11 mouse cellular contexts compared by ENCODE assay signal in genomic region chr6:89006997-89007396, GRCm38 (mm10).
A peak's percentile ranks its signal among the peaks of the same experiment; 100 is the strongest.
DNase-seq lines count a peak whose midpoint lies in the region; ATAC-seq and TF ChIP-seq lines count a peak whose summit lies in the region.
"Had no signal": no experiment of that assay in that cellular context is flagged by ENCODE, and none has a peak within 500 bp of the region (broad histone marks: within the 10 kb centered on the region; RNA-seq: fewer than 3 reads in every experiment).

No protein-coding gene starts in this region.

- H3K4me3 ChIP-seq in lung, embryonic 14.5 days (ENCODE audit: low read depth, low read length): no peak overlapping the region
- H3K4me3 ChIP-seq in lung, adult 2 months (replicated peaks; ENCODE audit: extremely low read depth, low read depth, low read length): no peak overlapping the region
- no peak overlapping the region for H3K4me3 ChIP-seq in embryonic facial prominence, embryonic 11.5 days (ENCODE audit: low read depth, low read length)
- no peak overlapping the region for H3K4me3 ChIP-seq in hindbrain, embryonic 15.5 days
- H3K4me3 ChIP-seq: liver, embryonic 12.5 days; myocyte had no signal

- no peak overlapping the region for H3K9ac ChIP-seq in lung, embryonic 14.5 days
- 0 out of 2 replicates have a peak overlapping the region, but pooled peaks have one; percentile 10 for H3K9ac ChIP-seq in embryonic facial prominence, embryonic 11.5 days (replicated peaks; ENCODE audit: low read length)
- no peak overlapping the region for H3K9ac ChIP-seq in hindbrain, embryonic 15.5 days
- H3K9ac ChIP-seq: liver, embryonic 12.5 days had no signal

- no peaks in the 10 kb centered on the region for H3K9me3 ChIP-seq in lung, embryonic 14.5 days (ENCODE audit: low read depth, low read length)
- no peaks in the 10 kb centered on the region for H3K9me3 ChIP-seq in embryonic facial prominence, embryonic 11.5 days (replicated peaks; ENCODE audit: control insufficient read depth, low read length)
- no peaks in the 10 kb centered on the region for H3K9me3 ChIP-seq in hindbrain, embryonic 15.5 days
- H3K9me3 ChIP-seq: liver, embryonic 12.5 days had no signal

- peaks cover 22% of the 10 kb centered on the region for H3K4me1 ChIP-seq in lung, embryonic 14.5 days (ENCODE audit: insufficient read depth)
- peaks cover 14% of the 10 kb centered on the region for H3K4me1 ChIP-seq in lung, adult 2 months (ENCODE audit: control insufficient read depth, insufficient read depth, low read length)
- no peaks in the 10 kb centered on the region; the same call in 1 of the 2 replicates for H3K4me1 ChIP-seq in embryonic facial prominence, embryonic 11.5 days (ENCODE audit: control insufficient read depth, insufficient read depth, low read length)
- H3K4me1 ChIP-seq in hindbrain, embryonic 15.5 days (replicated peaks): peaks cover 30% of the 10 kb centered on the region

- H3K4me2 ChIP-seq in lung, embryonic 14.5 days: no peak overlapping the region
- 0 out of 2 replicates have a peak overlapping the region, but pooled peaks have one; percentile 4 for H3K4me2 ChIP-seq in embryonic facial prominence, embryonic 11.5 days (ENCODE audit: low read depth, low read length)
- peak overlapping the region; percentile 38 for H3K4me2 ChIP-seq in hindbrain, embryonic 15.5 days
- H3K4me2 ChIP-seq: liver, embryonic 12.5 days had no signal

- no peak overlapping the region for H3K27ac ChIP-seq in lung, embryonic 14.5 days (ENCODE audit: low read depth)
- H3K27ac ChIP-seq in embryonic facial prominence, embryonic 11.5 days (replicated peaks; ENCODE audit: low read depth, low read length): no peak overlapping the region
- H3K27ac ChIP-seq in hindbrain, embryonic 15.5 days (replicated peaks): no peak overlapping the region
- H3K27ac ChIP-seq: liver, embryonic 12.5 days had no signal

- WGBS in lung, embryonic 14.5 days: 46% methylated on average over 17 of the region's 17 CpGs
- 58% methylated on average over 17 of the region's 17 CpGs for WGBS in lung, adult 2 months
- WGBS in embryonic facial prominence, embryonic 11.5 days: 33% methylated on average over 17 of the region's 17 CpGs
- 18% methylated on average over 17 of the region's 17 CpGs for WGBS in hindbrain, embryonic 15.5 days

- no peak for TF ChIP-seq POLR2A in lung, adult 2 months (IDR thresholded peaks at IDR 0.05; ENCODE audit: borderline replicate concordance, extremely low read depth, low read depth, low read length)

- ATAC-seq in lung, embryonic 14.5 days (ENCODE audit: insufficient read depth): no peak
- ATAC-seq in embryonic facial prominence, embryonic 11.5 days (replicated peaks; ENCODE audit: insufficient number of reproducible peaks, low FRiP score, low TSS enrichment, low read depth): no peak; the same call in 1 of the 2 replicates
- ATAC-seq in hindbrain, embryonic 15.5 days (ENCODE audit: low FRiP score, low read depth): no peak
- ATAC-seq in cerebellum, adult (ENCODE audit: insufficient number of reproducible peaks, low FRiP score, low TSS enrichment): no peak
- ATAC-seq: liver, embryonic 12.5 days had no signal

- no peaks in the 10 kb centered on the region for H3K36me3 ChIP-seq in lung, embryonic 14.5 days (ENCODE audit: insufficient read depth)
- no peaks in the 10 kb centered on the region for H3K36me3 ChIP-seq in embryonic facial prominence, embryonic 11.5 days (replicated peaks; ENCODE audit: control insufficient read depth, insufficient read depth, low read depth, low read length)
- H3K36me3 ChIP-seq in hindbrain, embryonic 15.5 days: no peaks in the 10 kb centered on the region
- H3K36me3 ChIP-seq in splenic B cell, adult 2 months (ENCODE audit: control insufficient read depth, insufficient read depth, low read length, poor library complexity, severe bottlenecking): no peaks in the 10 kb centered on the region
- H3K36me3 ChIP-seq: liver, embryonic 12.5 days had no signal

- no peak for TF ChIP-seq CTCF in lung, embryonic 14.5 days (IDR thresholded peaks at IDR 0.05; ENCODE audit: low read depth)
- TF ChIP-seq CTCF in lung, adult 2 months (IDR thresholded peaks at IDR 0.05; ENCODE audit: insufficient read depth, low read length): no peak

- DNase-seq in lung, embryonic 14.5 days: peak; percentile 34
- no peak for DNase-seq in lung, adult 2 months
- peak; percentile 38 for DNase-seq in embryonic facial prominence, embryonic 11.5 days (ENCODE audit: low spot score)
- DNase-seq in splenic B cell, adult 2 months (ENCODE audit: low read depth, low spot score): peak; percentile 20
- no peak for DNase-seq in frontal cortex, postnatal 10 days (ENCODE audit: low spot score in 2 of 2)
- no peak for DNase-seq in lung, postnatal 25 days (ENCODE audit: low spot score)
- DNase-seq: kidney, postnatal 25 days had no signal

- H3K27me3 ChIP-seq in lung, embryonic 14.5 days (ENCODE audit: insufficient read depth, low read length): no peaks in the 10 kb centered on the region
- H3K27me3 ChIP-seq in embryonic facial prominence, embryonic 11.5 days (ENCODE audit: control insufficient read depth, insufficient read depth, low read length): no peaks in the 10 kb centered on the region
- no peaks in the 10 kb centered on the region for H3K27me3 ChIP-seq in hindbrain, embryonic 15.5 days
- no peaks in the 10 kb centered on the region for H3K27me3 ChIP-seq in splenic B cell, adult 2 months (ENCODE audit: control insufficient read depth, insufficient read depth, low read length, poor library complexity, severe bottlenecking)

Comparison
In these comparisons a context has a peak if more than half of its experiments do, and no peak if none do; other contexts are left out.
1. DNase-seq: peak in lung, embryonic 14.5 days (single experiment), embryonic facial prominence, embryonic 11.5 days (single experiment) and splenic B cell, adult 2 months (single experiment); none in lung, adult 2 months (single experiment), frontal cortex, postnatal 10 days (0 of 2) and lung, postnatal 25 days (single experiment).